ENCODE assay signal across 8 mouse cellular contexts in the genomic region with DNA sequence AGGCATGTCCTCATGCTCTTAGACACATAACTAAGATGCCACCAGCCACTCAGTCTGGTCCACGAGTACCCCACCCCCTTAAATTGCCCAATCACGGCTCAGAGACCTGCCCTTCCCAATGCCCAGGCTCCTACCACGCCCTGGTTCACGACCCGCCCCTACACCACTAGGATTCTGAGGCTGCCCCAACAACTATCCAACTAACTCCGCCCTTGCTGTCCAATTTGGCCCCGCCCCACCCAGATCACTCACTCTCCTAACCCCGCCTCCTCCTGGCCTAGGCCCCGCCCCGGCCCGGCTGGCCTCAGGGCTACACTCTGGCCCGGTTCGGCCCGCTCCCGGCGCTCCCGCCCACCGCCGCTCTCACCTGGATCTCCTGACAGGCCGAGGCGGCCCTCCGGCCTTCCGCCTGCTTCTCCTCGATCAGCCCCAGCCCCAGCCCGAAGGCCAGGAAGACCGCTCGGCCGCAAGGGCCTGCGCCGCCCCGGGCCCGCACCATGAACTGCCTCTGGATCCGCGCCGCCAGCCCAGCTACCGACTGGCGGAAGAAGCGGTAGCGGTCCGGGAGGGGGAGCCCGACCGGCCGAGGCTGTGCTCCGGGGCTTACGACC. TPM values are rescaled to one million over a fixed set of nuclear protein-coding genes. Genes with fewer than 3 reads are reported as not detected.
DNase-seq lines count a peak whose midpoint lies in the region; ATAC-seq and TF ChIP-seq lines count a peak whose summit lies in the region.

No protein-coding gene starts in this region.

- ATAC-seq in erythroblast, adult 5-6 weeks (replicated peaks; ENCODE audit: low FRiP score, poor library complexity, severe bottlenecking): peak; percentile 92
- ATAC-seq in heart, embryonic 11.5 days (replicated peaks; ENCODE audit: insufficient number of reproducible peaks, low FRiP score, low TSS enrichment): peak; percentile 93
- peak; percentile 93 for ATAC-seq in kidney, embryonic 16.5 days (ENCODE audit: low FRiP score, low TSS enrichment)

- H3K9me3 ChIP-seq in heart, embryonic 11.5 days (replicated peaks; ENCODE audit: control insufficient read depth, low read length): no peaks in the 10 kb centered on the region
- no peaks in the 10 kb centered on the region for H3K9me3 ChIP-seq in kidney, embryonic 16.5 days (ENCODE audit: low read length)

- peak; percentile 91 for DNase-seq in CD4-positive helper T cell, adult 2 months (ENCODE audit: low read depth, low spot score)
- peak; percentile 89 for DNase-seq in brain, embryonic 14.5 days (ENCODE audit: low read depth)
- peak; percentile 95 for DNase-seq in liver, adult 2 months (ENCODE audit: extremely low read depth, low read depth, low spot score)
- DNase-seq in spleen, postnatal 4 days (ENCODE audit: low spot score in 2 of 2): peak; percentile 96 to 97

- peak overlapping the region; percentile 72 for H3K4me3 ChIP-seq in heart, embryonic 11.5 days (ENCODE audit: low read depth, low read length)
- H3K4me3 ChIP-seq in kidney, embryonic 16.5 days (ENCODE audit: low read length): peak overlapping the region; percentile 70
- H3K4me3 ChIP-seq in liver, adult 2 months (ENCODE audit: insufficient read depth, low read depth, low read length): peak overlapping the region; percentile 82
- peak overlapping the region; percentile 23 for H3K4me3 ChIP-seq in myocyte

- no peaks in the 10 kb centered on the region for H3K36me3 ChIP-seq in heart, embryonic 11.5 days (ENCODE audit: control insufficient read depth, insufficient read depth, low read length)
- H3K36me3 ChIP-seq in kidney, embryonic 16.5 days (ENCODE audit: insufficient read depth, low read length): no peaks in the 10 kb centered on the region
- H3K36me3 ChIP-seq in liver, adult 2 months (ENCODE audit: control insufficient read depth, insufficient read depth, low read length): no peaks in the 10 kb centered on the region
- no peaks in the 10 kb centered on the region for H3K36me3 ChIP-seq in myocyte (ENCODE audit: control insufficient read depth, insufficient read depth)

- TF ChIP-seq CTCF in brain, embryonic 14.5 days (IDR thresholded peaks at IDR 0.05; ENCODE audit: borderline replicate concordance, extremely low read depth, insufficient read depth, insufficient read length): peak; percentile 3; the same call in 1 of the 2 replicates
- TF ChIP-seq CTCF in liver, adult 2 months (IDR thresholded peaks at IDR 0.05; ENCODE audit: low read depth, low read length): no peak; the same call in 1 of the 2 replicates

- WGBS in heart, embryonic 11.5 days (ENCODE audit: insufficient replicate concordance): under 1% methylated on average over 45 of the region's 45 CpGs
- under 1% methylated on average over 45 of the region's 45 CpGs for WGBS in kidney, embryonic 16.5 days
- under 1% methylated on average over 45 of the region's 45 CpGs for WGBS in liver, adult 2 months

- TF ChIP-seq POLR2A in brain, embryonic 14.5 days (IDR thresholded peaks at IDR 0.05; ENCODE audit: borderline replicate concordance, extremely low read depth, insufficient read depth, insufficient read length, poor library complexity, severe bottlenecking): peak; percentile 32; the same call in 1 of the 2 replicates
- peak; percentile 91 for TF ChIP-seq POLR2A in liver, adult 2 months (IDR thresholded peaks at IDR 0.05; ENCODE audit: extremely low read depth, insufficient read depth, low read length)
- peak; percentile 67 for TF ChIP-seq POLR2A in myocyte (IDR thresholded peaks at IDR 0.05; ENCODE audit: insufficient read length, low read depth)

- peak overlapping the region; percentile 64 for H3K4me2 ChIP-seq in heart, embryonic 11.5 days
- peak overlapping the region; percentile 56 for H3K4me2 ChIP-seq in kidney, embryonic 16.5 days (replicated peaks; ENCODE audit: low read depth, low read length)
- peak overlapping the region; percentile 69 for H3K4me2 ChIP-seq in myocyte (ENCODE audit: low read depth)

- H3K9ac ChIP-seq in heart, embryonic 11.5 days (ENCODE audit: low read depth, low read length): peak overlapping the region; percentile 92
- peak overlapping the region; percentile 95 for H3K9ac ChIP-seq in kidney, embryonic 16.5 days (replicated peaks; ENCODE audit: low read length)
- peak overlapping the region; percentile 96 for H3K9ac ChIP-seq in liver, adult 2 months (ENCODE audit: low read depth, low read length)

- H3ac ChIP-seq in myocyte (ENCODE audit: control insufficient read depth, insufficient read length): peak overlapping the region; percentile 21

- H3K4me1 ChIP-seq in heart, embryonic 11.5 days (ENCODE audit: control insufficient read depth, insufficient read depth, low read length): peaks cover 22% of the 10 kb centered on the region
- H3K4me1 ChIP-seq in kidney, embryonic 16.5 days (ENCODE audit: insufficient read depth, low read length): no peaks in the 10 kb centered on the region
- peaks cover 13% of the 10 kb centered on the region for H3K4me1 ChIP-seq in liver, adult 2 months (ENCODE audit: control insufficient read depth, insufficient read depth, low read length)

- H3K79me2 ChIP-seq in liver, adult 2 months (ENCODE audit: control insufficient read depth, insufficient read depth, low read length): peaks cover 5% of the 10 kb centered on the region
- H3K79me2 ChIP-seq in myocyte (ENCODE audit: control insufficient read depth, insufficient read depth): no peaks in the 10 kb centered on the region

- H3K27me3 ChIP-seq in heart, embryonic 11.5 days (ENCODE audit: control insufficient read depth, insufficient read depth, low read length): no peaks in the 10 kb centered on the region; the same call in 1 of the 2 replicates
- H3K27me3 ChIP-seq in kidney, embryonic 16.5 days (ENCODE audit: insufficient read depth, low read length): no peaks in the 10 kb centered on the region
- no peaks in the 10 kb centered on the region for H3K27me3 ChIP-seq in liver, adult 2 months (ENCODE audit: control insufficient read depth, insufficient read depth, low read length)
- H3K27me3 ChIP-seq in myocyte (ENCODE audit: control insufficient read depth, insufficient read depth, insufficient read length): no peaks in the 10 kb centered on the region

- H3K27ac ChIP-seq in heart, embryonic 11.5 days (ENCODE audit: low read depth, low read length): peak overlapping the region; percentile 97
- H3K27ac ChIP-seq in kidney, embryonic 16.5 days (ENCODE audit: low read length): peak overlapping the region; percentile 96
- peak overlapping the region; percentile 98 for H3K27ac ChIP-seq in liver, adult 2 months (replicated peaks; ENCODE audit: insufficient read depth, low read depth, low read length)

TF ChIP-seq in myocyte, 11 proteins besides CTCF, POLR2A, EP300 and RAD21:
- TF ChIP-seq TCF12 (IDR thresholded peaks at IDR 0.05; ENCODE audit: insufficient read depth, poor library complexity, severe bottlenecking) (no peak), MYOG (IDR thresholded peaks at IDR 0.05; ENCODE audit: control insufficient read depth in 1 of 3, insufficient read depth in 1 of 3, insufficient read length in 2 of 3, low read depth in 2 of 3) (peak in 1 of 3 experiments; percentile 16), POLR2AphosphoS2 (IDR thresholded peaks at IDR 0.05; ENCODE audit: insufficient read length, low read depth) (peak; percentile 58)
TF ChIP-seq in myocyte: peak in this region for 2.

RNA-seq across cellular contexts. Expression of a gene that starts 0.5 kb away (rescaled TPM):
- 87.9 and 92.7 TPM in 2 replicates for polyA plus RNA-seq in brain, embryonic 14.5 days (2012; rRNA removed)
- 52.7 and 58.8 TPM in 2 replicates for total RNA-seq in erythroblast, adult 5-6 weeks (2015; ENCODE audit: low replicate concordance)
- 91.2 and 111 TPM in 2 replicates for total RNA-seq in erythroblast, adult 5-6 weeks (2017; ENCODE audit: low replicate concordance)
- polyA plus RNA-seq in heart, embryonic 11.5 days (2014; fragmentation: Nextera tagmentation; extraction: Ambion mirVana): 22.9 and 30.9 TPM in 2 replicates
- 54.4 and 56.0 TPM in 2 replicates for polyA plus RNA-seq in kidney, embryonic 16.5 days (2015; fragmentation: Nextera tagmentation; extraction: Ambion mirVana)
- total RNA-seq in liver, adult 2 months (2014; rRNA removed): 134 and 150 TPM in 2 replicates
- polyA plus RNA-seq in liver, adult 2 months (2012; rRNA removed): 192 and 217 TPM in 2 replicates
- 60.9 TPM for polyA plus RNA-seq in myocyte (2012; fragmentation: generic; extraction: Trizol)

RNA-seq across cellular contexts. Expression of a gene that starts 21.0 kb away (rescaled TPM):
- 152 and 167 TPM in 2 replicates for polyA plus RNA-seq in brain, embryonic 14.5 days (2012; rRNA removed)
- 48.2 and 52.5 TPM in 2 replicates for total RNA-seq in erythroblast, adult 5-6 weeks (2015; ENCODE audit: low replicate concordance)
- 27.2 and 36.8 TPM in 2 replicates for total RNA-seq in erythroblast, adult 5-6 weeks (2017; ENCODE audit: low replicate concordance)
- polyA plus RNA-seq in heart, embryonic 11.5 days (2014; fragmentation: Nextera tagmentation; extraction: Ambion mirVana): 269 and 310 TPM in 2 replicates
- polyA plus RNA-seq in kidney, embryonic 16.5 days (2015; fragmentation: Nextera tagmentation; extraction: Ambion mirVana): 407 and 438 TPM in 2 replicates
- total RNA-seq in liver, adult 2 months (2014; rRNA removed): 93.9 and 114 TPM in 2 replicates
- polyA plus RNA-seq in liver, adult 2 months (2012; rRNA removed): 141 and 145 TPM in 2 replicates
- 162 TPM for polyA plus RNA-seq in myocyte (2012; fragmentation: generic; extraction: Trizol)

RNA-seq across cellular contexts. Expression of a gene that starts 42.2 kb away (rescaled TPM):
- 1.9 and 3.2 TPM in 2 replicates for polyA plus RNA-seq in brain, embryonic 14.5 days (2012; rRNA removed)
- total RNA-seq in erythroblast, adult 5-6 weeks (2015; ENCODE audit: low replicate concordance): not detected in 2 replicates
- total RNA-seq in erythroblast, adult 5-6 weeks (2017; ENCODE audit: low replicate concordance): not detected in 2 replicates
- polyA plus RNA-seq in heart, embryonic 11.5 days (2014; fragmentation: Nextera tagmentation; extraction: Ambion mirVana): 6.9 and 7.6 TPM in 2 replicates
- polyA plus RNA-seq in kidney, embryonic 16.5 days (2015; fragmentation: Nextera tagmentation; extraction: Ambion mirVana): 24.6 and 27.1 TPM in 2 replicates
- total RNA-seq in liver, adult 2 months (2014; rRNA removed): 4.5 and 4.8 TPM in 2 replicates
- 33.1 and 34.1 TPM in 2 replicates for polyA plus RNA-seq in liver, adult 2 months (2012; rRNA removed)
- 6.0 TPM for polyA plus RNA-seq in myocyte (2012; fragmentation: generic; extraction: Trizol)

Comparison
In these comparisons a context has a peak if more than half of its experiments do, and no peak if none do; other contexts are left out.
1. Peak in every context shown above with its lines: DNase-seq, ATAC-seq, H3K4me3 ChIP-seq and H3K27ac ChIP-seq.
2. POLR2A ChIP-seq: peak in every context shown above with its lines; median percentile 91 in liver, adult 2 months; 67 in myocyte; 32 in brain, embryonic 14.5 days.
3. H3K4me3 ChIP-seq: peak in every context shown above with its lines; median percentile 82 in liver, adult 2 months; 72 in heart, embryonic 11.5 days; 70 in kidney, embryonic 16.5 days; 23 in myocyte.